Mouse (Mus musculus): ENCODE data around the gene Nav2.

GRCm38 (mm10) chr7:49316600-49316999 is 408.1 kb downstream of the Nav2 start:
- TF ChIP-seq CTCF (conservative IDR thresholded peaks at IDR 0.05; ENCODE audit: low read length): no peak
- no peak for TF ChIP-seq POU5F1 (IDR thresholded peaks at IDR 0.05; ENCODE audit: borderline replicate concordance, low read length)

All from E14TG2a.4 (cell line).